Mouse (Mus musculus) kidney, adult 2 months (tissue): ENCODE data around the gene Selenon. TPM values are rescaled to one million over a fixed set of nuclear protein-coding genes. Genes with fewer than 3 reads are reported as not detected.

Experiments
- DNase-seq: peaks from one replicate; pipeline ENCODE4 v3.0.0; 2021
- H3K27ac ChIP-seq: fragments of 200-500 bp; 2 replicates; pipeline ENCODE4 v1.5.1; 2012; ENCODE audit warnings: low read depth, low read length, control low read depth, inconsistent platforms; ENCODE audit not compliant: insufficient read depth
- H3K27me3 ChIP-seq: fragments of 200-500 bp; replicated peaks from 2 replicates; pipeline ENCODE4 v1.6.1; 2012; ENCODE audit warnings: mild to moderate bottlenecking, moderate library complexity, low read length, inconsistent platforms; ENCODE audit not compliant: control insufficient read depth, insufficient read depth
- H3K36me3 ChIP-seq: fragments of 200-500 bp; 2 replicates; pipeline ENCODE4 v1.6.1; 2012; ENCODE audit warnings: mild to moderate bottlenecking, moderate library complexity, low read length, inconsistent platforms; ENCODE audit not compliant: control insufficient read depth, insufficient read depth
- H3K4me1 ChIP-seq: fragments of 200-500 bp; 2 replicates; pipeline ENCODE4 v1.6.1; 2011; ENCODE audit warnings: low read length; ENCODE audit not compliant: control insufficient read depth, insufficient read depth
- H3K4me3 ChIP-seq: fragments of 200-500 bp; 2 replicates; pipeline ENCODE4 v1.5.1; 2011; ENCODE audit warnings: mild to moderate bottlenecking, low read depth, low read length, control low read depth; ENCODE audit not compliant: insufficient read depth
- CTCF ChIP-seq: fragments of 200-500 bp; conservative IDR thresholded peaks from 2 replicates; pipeline ENCODE4 v1.5.1; 2011; ENCODE audit warnings: low read depth, mild to moderate bottlenecking, control low read depth, low read length, moderate library complexity, mixed read lengths; ENCODE audit not compliant: insufficient read depth, insufficient read length
- POLR2A ChIP-seq: fragments of 200-500 bp; IDR thresholded peaks from one replicate; pipeline ENCODE4 v1.6.1; 2011; ENCODE audit warnings: low read depth, low read length, control low read depth
- WGBS: fragments of 180-500 bp; shearing (Covaris S2); methylation state at CpG from one replicate; pipeline ENCODE4 v1.1.7; 2018; 5-methylcytosine and 5-hydroxymethylcytosine counted together
- polyA plus RNA-seq: library from polyadenylated mRNA; depleted of rRNA; stranded (reverse); fragments of >200 nt; gene quantifications from 2 replicates; pipeline ENCODE4 v1.2.3, GENCODE M21; 2012

The Selenon gene
- polyA plus RNA-seq, 1 experiment: 9.8 TPM

DNA sequence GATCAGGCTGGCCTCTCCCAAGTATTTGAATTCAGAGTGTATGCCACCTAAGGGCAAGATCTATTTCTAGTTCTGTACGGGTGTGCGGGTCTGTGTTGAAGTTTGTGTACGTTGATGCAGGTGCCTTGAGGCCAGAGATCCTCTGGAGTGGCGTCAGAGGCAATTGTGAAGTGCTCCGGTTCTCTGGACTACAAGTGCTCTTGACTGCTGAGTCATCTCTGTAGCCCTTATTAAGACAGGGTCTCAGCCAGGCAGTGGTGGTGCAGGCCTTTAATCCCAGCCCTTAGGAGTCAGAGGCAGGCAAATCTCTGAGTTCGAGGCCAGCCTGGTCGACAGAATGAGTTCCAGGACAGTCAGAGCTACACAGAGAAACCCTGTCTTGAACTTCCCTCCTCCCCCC, 36.4 kb downstream of the Selenon start:
- no peak for DNase-seq

GRCm38 (mm10) chr4:134514309-134514930, 37.5 kb downstream of the Selenon start:
- Histone ChIP-seq H3K27ac (no peak overlapping the region), H3K4me1 (peaks cover 8% of the 10 kb centered on the region; the same call in 1 of the 2 replicates), H3K4me3 (no peak overlapping the region), H3K27me3 (no peaks in the 10 kb centered on the region), H3K36me3 (no peaks in the 10 kb centered on the region)
- TF ChIP-seq POLR2A: no peak
- no peak for TF ChIP-seq CTCF
- WGBS: 85% methylated on average over 11 of the region's 11 CpGs
- no peak for DNase-seq

More for the DNA sequence above, 36.4 kb downstream of the Selenon start:
- Histone ChIP-seq H3K27me3 (no peaks in the 10 kb centered on the region), H3K27ac (no peak overlapping the region), H3K4me3 (no peak overlapping the region), H3K4me1 (peaks cover 8% of the 10 kb centered on the region; the same call in 1 of the 2 replicates), H3K36me3 (no peaks in the 10 kb centered on the region)
- WGBS: 89% methylated on average over 7 of the region's 7 CpGs
- no peak for TF ChIP-seq POLR2A
- TF ChIP-seq CTCF: no peak

DNA sequence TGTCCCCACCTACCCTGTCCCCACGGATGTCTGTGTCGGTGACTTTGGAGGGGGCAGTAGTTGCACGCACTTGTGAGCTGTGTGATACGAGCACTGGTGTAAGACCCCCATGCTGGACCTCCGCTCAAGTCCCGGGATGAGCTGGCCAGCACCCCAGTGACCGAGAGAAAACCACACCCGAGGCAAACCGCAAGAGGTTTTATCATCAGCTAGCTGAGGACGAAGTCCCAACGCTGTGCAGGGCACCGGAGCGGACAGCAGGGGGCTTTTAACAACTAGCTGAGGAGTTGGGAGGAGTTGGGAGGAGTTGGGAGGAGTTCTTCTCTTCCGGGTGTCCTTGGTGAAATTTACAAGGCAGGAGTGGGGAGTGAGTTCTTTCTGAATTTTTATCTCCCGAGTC, 39.2 kb downstream of the Selenon start:
- TF ChIP-seq CTCF (peak; percentile 55), POLR2A (no peak)
- Histone ChIP-seq H3K27ac (no peak overlapping the region), H3K4me1 (peaks cover 8% of the 10 kb centered on the region; the same call in 1 of the 2 replicates), H3K36me3 (no peaks in the 10 kb centered on the region; the same call in 1 of the 2 replicates), H3K27me3 (no peaks in the 10 kb centered on the region), H3K4me3 (no peak overlapping the region)
- 7% methylated on average over 15 of the region's 15 CpGs for WGBS
- DNase-seq: peak; percentile 83

GRCm38 (mm10) chr4:134511730-134512129, 40.2 kb downstream of the Selenon start:
- Histone ChIP-seq H3K4me3 (no peak overlapping the region), H3K4me1 (peaks cover 6% of the 10 kb centered on the region; the same call in 1 of the 2 replicates), H3K36me3 (no peaks in the 10 kb centered on the region; the same call in 1 of the 2 replicates), H3K27ac (no peak overlapping the region), H3K27me3 (no peaks in the 10 kb centered on the region)
- DNase-seq: no peak
- TF ChIP-seq POLR2A (no peak), CTCF (no peak)
- WGBS: 58% methylated on average over 6 of the region's 6 CpGs

DNA sequence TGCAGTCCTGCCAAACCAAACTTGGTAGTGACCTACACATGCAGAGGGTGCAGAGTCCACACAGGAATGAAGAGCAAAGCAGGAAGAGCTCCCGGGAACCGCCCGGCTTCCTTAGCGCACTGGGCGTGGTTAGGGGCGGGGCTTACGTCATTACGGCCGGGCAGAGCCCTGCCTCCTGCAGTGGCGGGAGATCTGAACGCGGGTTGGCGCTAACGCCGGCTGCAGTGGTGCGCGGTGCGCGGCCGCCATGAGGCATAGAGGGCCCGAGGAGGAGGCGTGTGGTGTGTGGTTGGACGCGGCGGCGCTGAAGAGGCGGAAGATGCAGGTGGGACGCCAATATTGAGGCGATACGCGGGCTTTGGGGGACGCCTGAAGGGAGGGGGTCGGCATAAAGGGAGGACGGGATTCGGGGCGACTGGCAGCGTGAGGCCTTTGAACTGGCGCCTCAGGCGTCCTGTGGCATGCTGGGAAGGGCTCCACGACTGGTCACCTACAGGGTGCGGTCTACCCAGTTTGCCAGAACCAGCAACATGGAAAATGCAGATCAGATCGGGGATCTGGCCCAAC, 41.0 kb downstream of the Selenon start, which contains the start of gene Aunip:
Gene Aunip, plus strand, starts transcription at position 155 of the 567 bp plus-strand sequence.
- WGBS: under 1% methylated on average over 42 of the region's 42 CpGs
- TF ChIP-seq POLR2A (no peak), CTCF (no peak)
- Histone ChIP-seq H3K4me1 (peaks cover 6% of the 10 kb centered on the region; the same call in 1 of the 2 replicates), H3K27ac (no peak within 1 kb of the TSS), H3K4me3 (peak within 1 kb of the TSS; percentile 47), H3K36me3 (no peaks in the 10 kb centered on the region; the same call in 1 of the 2 replicates), H3K27me3 (no peaks in the 10 kb centered on the region)
- peak; percentile 94 for DNase-seq

GRCm38 (mm10) chr4:134510396-134510795, 41.6 kb downstream of the Selenon start:
- 86% methylated on average over 4 of the region's 4 CpGs for WGBS
- TF ChIP-seq CTCF (no peak), POLR2A (no peak)
- Histone ChIP-seq H3K27me3 (no peaks in the 10 kb centered on the region), H3K27ac (no peak overlapping the region), H3K4me1 (peaks cover 6% of the 10 kb centered on the region; the same call in 1 of the 2 replicates), H3K4me3 (no peak overlapping the region), H3K36me3 (no peaks in the 10 kb centered on the region; the same call in 1 of the 2 replicates)
- DNase-seq: no peak

GRCm38 (mm10) chr4:134506713-134507112, 45.3 kb downstream of the Selenon start:
- H3K36me3 ChIP-seq: no peaks in the 10 kb centered on the region; the same call in 1 of the 2 replicates
- 89% methylated on average over 19 of the region's 19 CpGs for WGBS
- DNase-seq: no peak
- no peak overlapping the region for H3K27ac ChIP-seq
- TF ChIP-seq POLR2A (no peak), CTCF (no peak)
- H3K4me3 ChIP-seq: no peak overlapping the region
- peaks cover 7% of the 10 kb centered on the region; the same call in 1 of the 2 replicates for H3K4me1 ChIP-seq
- H3K27me3 ChIP-seq: no peaks in the 10 kb centered on the region
